Mouse (Mus musculus) lung, adult 2 months (tissue): ENCODE results near the gene Zfp69.

ENCODE experiments used
- CTCF ChIP-seq: fragments of 200-500 bp; IDR thresholded peaks from 2 replicates; pipeline ENCODE4 v1.5.1; 2011; ENCODE audit warnings: mild to moderate bottlenecking, low read length, control low read depth; ENCODE audit not compliant: insufficient read depth
- POLR2A ChIP-seq: fragments of 200-500 bp; IDR thresholded peaks from 2 replicates; pipeline ENCODE4 v1.6.1; 2011; ENCODE audit warnings: low read depth, mild to moderate bottlenecking, control low read depth, low read length, borderline replicate concordance; ENCODE audit errors: extremely low read depth

DNA sequence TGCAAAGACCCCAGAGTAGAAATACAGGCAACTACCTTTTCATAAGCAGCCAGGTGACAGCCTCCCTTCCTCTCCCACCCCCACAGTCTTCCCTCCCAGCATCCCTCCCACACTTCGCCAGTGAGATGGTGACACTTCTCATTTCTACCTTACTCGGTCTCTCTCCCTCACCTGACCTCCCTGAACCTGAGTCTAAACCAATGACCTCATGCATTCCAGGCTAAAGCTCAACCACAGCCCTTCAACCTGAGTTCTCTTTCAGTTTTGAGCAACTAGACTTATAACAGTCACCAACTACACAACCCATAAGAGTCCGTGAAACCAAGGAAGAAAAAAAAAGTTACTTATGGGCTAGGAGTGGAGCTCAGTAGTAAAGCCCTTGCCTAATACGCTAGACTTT lies 35.8 kb upstream of the Zfp69 start:
- TF ChIP-seq CTCF (no peak), POLR2A (no peak)
